Mouse (Mus musculus): ENCODE data around the gene Gm12216. TPM values are rescaled to one million over a fixed set of nuclear protein-coding genes. Genes with fewer than 3 reads are reported as not detected.

Gene Gm12216
- total and polyA plus RNA-seq, 3 experiments = not detected

- TF ChIP-seq CHD2 (IDR thresholded peaks at IDR 0.05; ENCODE audit: low read length) (no peak), POLR2A (IDR thresholded peaks at IDR 0.05; ENCODE audit: control insufficient read depth in 1 of 2, insufficient read depth in 1 of 2, low read depth in 1 of 2, low read length in 2 of 2, poor library complexity in 1 of 2) (peak in 1 of 2 experiments; percentile 58; a peak in 1 of 4 replicates), CHD1 (IDR thresholded peaks at IDR 0.05; ENCODE audit: low read depth, low read length) (no peak), TCF12 (IDR thresholded peaks at IDR 0.05; ENCODE audit: low read depth, low read length) (peak; percentile 57; the same call in 1 of the 2 replicates), MXI1 (IDR thresholded peaks at IDR 0.05; ENCODE audit: low read depth, low read length) (peak; percentile 52), CTCF (IDR thresholded peaks at IDR 0.05 in 2 of 3, conservative IDR thresholded peaks at IDR 0.05 in 1 of 3; ENCODE audit: control insufficient read depth in 1 of 3, insufficient read depth in 1 of 3, low read depth in 2 of 3, low read length in 3 of 3, poor library complexity in 1 of 3, severe bottlenecking in 1 of 3) (no peak)
Measured at GRCm38 (mm10) chr11:53769760-53770124, 89.3 kb downstream of the Gm12216 start, which contains the start of gene Irf1 (continued).

- H3K79me2 ChIP-seq (ENCODE audit: control insufficient read depth, insufficient read depth, low read length, poor library complexity) = no peaks in the 10 kb centered on the region
- H3K27ac ChIP-seq (ENCODE audit: control insufficient read depth, low read depth, low read length) = no peak overlapping the region
- H3K36me3 ChIP-seq (ENCODE audit: control insufficient read depth in 1 of 2, insufficient read depth in 2 of 2, low read length in 2 of 2) = peaks cover 0 to 7% of the 10 kb centered on the region in 2 experiments; a peak in 2 of 4 replicates
- TF ChIP-seq SMC3 (IDR thresholded peaks at IDR 0.05; ENCODE audit: low read depth, low read length) (no peak), TAL1 (IDR thresholded peaks at IDR 0.05; ENCODE audit: low read length) (no peak), MAFK (IDR thresholded peaks at IDR 0.05; ENCODE audit: borderline replicate concordance, low read depth, low read length) (no peak), MEF2A (IDR thresholded peaks at IDR 0.05; ENCODE audit: extremely low read depth, insufficient replicate concordance, low read depth, low read length, poor library complexity, severe bottlenecking) (no peak), MAZ (IDR thresholded peaks at IDR 0.05; ENCODE audit: low read depth, low read length) (no peak), MXI1 (IDR thresholded peaks at IDR 0.05; ENCODE audit: low read depth, low read length) (no peak), CTCF (IDR thresholded peaks at IDR 0.05 in 2 of 3, conservative IDR thresholded peaks at IDR 0.05 in 1 of 3; ENCODE audit: control insufficient read depth in 1 of 3, insufficient read depth in 1 of 3, low read depth in 2 of 3, low read length in 3 of 3, poor library complexity in 1 of 3, severe bottlenecking in 1 of 3) (no peak), NRF1 (IDR thresholded peaks at IDR 0.05; ENCODE audit: insufficient read depth, low read depth, low read length, poor library complexity, severe bottlenecking) (no peak), RAD21 (IDR thresholded peaks at IDR 0.05; ENCODE audit: low read depth, low read length) (no peak), EP300 (IDR thresholded peaks at IDR 0.05; ENCODE audit: low read depth in 1 of 2, low read length in 2 of 2) (no peak), TBP (IDR thresholded peaks at IDR 0.05; ENCODE audit: low read depth, low read length) (no peak), ZNF384 (IDR thresholded peaks at IDR 0.05; ENCODE audit: low read depth, low read length) (no peak)
- H3K27me3 ChIP-seq (ENCODE audit: control insufficient read depth in 1 of 2, insufficient read depth in 2 of 2, low read length in 2 of 2) = peaks cover 3 to 7% of the 10 kb centered on the region in 2 experiments; a peak in 3 of 4 replicates
- peak overlapping the region; percentile 36 to 49; a peak in 3 of 4 replicates for H3K4me3 ChIP-seq (ENCODE audit: control insufficient read depth in 1 of 2, insufficient read depth in 1 of 2, low read depth in 2 of 2, low read length in 2 of 2)
- peaks cover 0 to 15% of the 10 kb centered on the region in 2 experiments; a peak in 3 of 4 replicates for H3K4me1 ChIP-seq (ENCODE audit: control insufficient read depth in 1 of 2, insufficient read depth in 2 of 2, low read length in 2 of 2)
- peak overlapping the region; percentile 46 for H3K9ac ChIP-seq (ENCODE audit: control insufficient read depth, low read depth, low read length, poor library complexity, severe bottlenecking)
- H3K9me3 ChIP-seq (replicated peaks; ENCODE audit: insufficient read depth, low read length) = no peaks in the 10 kb centered on the region
- no peak for DNase-seq (ENCODE audit: low read depth, low spot score)
Measured at GRCm38 (mm10) chr11:53769185-53769576, 89.9 kb downstream of the Gm12216 start.
